Mouse (Mus musculus) testis, postnatal 10 days (tissue): ENCODE measurements around the gene Gfpt1.
"Not testable (repeated sequence)": the region's sequence is repeated elsewhere in the genome, so short reads cannot be mapped to it uniquely, and the experiment has no call there.

Experiments used
- DNase-seq: peaks from one replicate; pipeline ENCODE4 v3.0.0; 2021; ENCODE audit warnings: low spot score

Gfpt1 gene

DNA sequence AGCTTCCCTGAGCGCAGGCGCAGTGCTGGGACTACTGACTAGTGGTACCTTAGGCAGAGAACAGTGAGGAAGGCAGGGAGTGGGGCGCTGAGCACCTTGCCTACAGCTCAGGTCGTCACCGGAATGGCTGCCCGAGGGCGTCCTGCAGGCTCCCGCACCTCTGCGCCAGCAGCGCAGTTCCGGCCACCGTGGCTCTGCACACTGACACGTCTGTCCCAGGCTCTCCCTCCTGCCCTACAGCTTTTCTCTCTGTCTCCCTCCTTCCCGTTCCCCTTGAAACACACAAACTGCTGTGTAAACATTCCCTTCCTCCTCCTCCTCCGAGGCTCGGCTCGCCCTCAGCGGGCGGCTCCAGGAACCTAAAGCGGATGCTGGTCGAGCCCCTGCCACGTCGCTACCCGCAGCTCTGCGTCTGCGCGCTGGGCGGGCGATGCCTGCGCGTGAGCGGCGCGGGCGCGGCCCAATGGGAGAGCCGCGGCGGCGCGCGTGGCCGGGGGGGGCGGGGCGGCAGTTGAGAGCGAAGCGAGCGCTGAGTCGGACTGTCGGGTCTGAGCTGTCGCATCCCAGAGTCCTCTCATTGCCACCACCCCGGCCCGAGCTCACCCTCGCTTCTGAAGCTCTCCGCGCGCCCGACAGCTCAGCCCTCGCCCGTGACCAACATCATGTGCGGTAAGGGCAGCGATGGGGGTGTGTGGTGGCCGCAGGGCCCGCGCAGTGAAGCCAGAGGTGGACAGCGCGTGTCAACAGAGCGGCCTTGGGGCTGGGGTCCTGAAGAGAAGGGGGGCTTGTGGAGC, at the start of gene Gfpt1:
Gene Gfpt1 (plus strand): TSS at position 510 of the 794 bp plus-strand sequence.
- DNase-seq = peak; percentile 98

- DNase-seq = no peak
Measured at GRCm38 (mm10) chr6:86994254-86994653, 48.4 kb upstream of the Gfpt1 start.

DNA sequence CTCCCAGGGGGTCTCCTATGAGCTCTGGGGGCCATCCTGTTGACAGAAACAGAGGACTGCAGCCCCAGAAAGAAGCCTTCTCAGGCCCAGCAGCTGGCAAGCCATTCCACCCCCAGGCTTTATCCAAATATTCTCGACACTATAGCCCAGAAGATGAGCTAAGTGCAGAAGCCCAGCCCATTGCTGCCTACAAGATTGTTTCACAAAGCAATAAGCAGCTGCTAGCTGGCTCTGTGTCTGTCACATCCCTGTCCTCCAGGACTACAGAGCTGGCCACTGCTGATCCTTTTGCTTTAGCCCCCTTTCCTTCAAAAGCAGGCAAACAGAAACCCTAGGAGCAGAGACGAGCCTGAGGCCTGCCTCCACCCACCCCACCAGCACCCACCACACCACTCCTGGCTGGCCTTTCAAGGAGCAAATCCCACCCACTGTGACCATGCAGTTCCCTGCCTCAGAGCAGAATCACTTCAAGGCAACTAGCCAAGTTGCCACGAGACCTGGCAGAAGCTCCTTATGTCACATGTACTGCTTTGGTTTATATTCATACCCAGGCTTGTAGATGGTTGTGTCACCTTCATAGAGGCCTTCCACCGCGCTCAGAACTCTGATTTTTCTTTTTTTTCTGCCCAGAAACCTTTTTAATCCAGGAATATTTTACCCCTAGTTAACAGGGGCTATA, 45.9 kb upstream of the Gfpt1 start:
- DNase-seq = no peak

- no peak for DNase-seq
Measured at GRCm38 (mm10) chr6:86997360-86997759, 45.3 kb upstream of the Gfpt1 start.

- DNase-seq = no peak
Measured at GRCm38 (mm10) chr6:87001995-87002394, 40.7 kb upstream of the Gfpt1 start.

- DNase-seq = peak; percentile 92
Measured at GRCm38 (mm10) chr6:87002521-87003055, 40.1 kb upstream of the Gfpt1 start.

GRCm38 (mm10) chr6:87004099-87004498, 38.5 kb upstream of the Gfpt1 start:
- no peak for DNase-seq

DNA sequence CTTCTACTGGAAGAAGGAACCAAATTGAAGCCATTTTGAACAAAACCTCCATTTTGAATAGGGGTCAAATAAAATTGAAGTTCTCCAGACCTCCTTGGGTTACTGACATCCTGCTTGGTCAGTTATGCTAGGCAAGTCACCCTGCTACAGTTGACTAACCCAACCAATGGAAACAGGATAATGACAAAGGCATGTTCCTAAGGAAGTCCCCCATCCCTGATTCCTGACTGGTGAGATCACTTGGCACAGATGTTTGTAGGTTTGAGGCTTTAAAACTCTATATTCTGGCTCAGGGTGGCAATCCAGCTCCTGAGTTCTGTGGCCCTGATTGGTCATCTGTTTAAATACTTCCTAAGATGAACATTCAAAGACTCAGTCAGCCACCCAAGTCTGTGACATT, 37.1 kb upstream of the Gfpt1 start:
- DNase-seq = no peak

DNA sequence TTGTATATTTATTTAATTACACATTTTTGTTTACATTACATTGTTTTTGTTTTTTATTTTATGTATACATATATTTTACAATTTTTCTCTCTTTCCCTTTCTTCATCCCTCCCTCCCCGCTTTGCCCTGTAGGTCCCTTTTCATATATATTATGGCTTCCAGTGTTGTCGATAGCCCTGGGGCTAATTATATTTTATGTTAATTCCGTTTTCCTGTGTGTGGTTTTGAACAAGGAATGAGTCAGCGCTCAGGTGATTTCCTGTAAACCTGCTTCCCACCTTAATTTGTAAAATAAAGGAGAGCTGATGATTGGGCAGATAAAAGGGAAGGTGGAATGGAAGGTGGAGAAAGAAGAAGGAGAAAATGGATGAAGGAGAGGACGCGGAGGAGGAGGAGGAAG, 33.8 kb upstream of the Gfpt1 start, which contains the start of gene Nfu1:
Gene Nfu1 (plus strand): TSS at position 350 of the 400 bp plus-strand sequence.
- DNase-seq = no peak

DNA sequence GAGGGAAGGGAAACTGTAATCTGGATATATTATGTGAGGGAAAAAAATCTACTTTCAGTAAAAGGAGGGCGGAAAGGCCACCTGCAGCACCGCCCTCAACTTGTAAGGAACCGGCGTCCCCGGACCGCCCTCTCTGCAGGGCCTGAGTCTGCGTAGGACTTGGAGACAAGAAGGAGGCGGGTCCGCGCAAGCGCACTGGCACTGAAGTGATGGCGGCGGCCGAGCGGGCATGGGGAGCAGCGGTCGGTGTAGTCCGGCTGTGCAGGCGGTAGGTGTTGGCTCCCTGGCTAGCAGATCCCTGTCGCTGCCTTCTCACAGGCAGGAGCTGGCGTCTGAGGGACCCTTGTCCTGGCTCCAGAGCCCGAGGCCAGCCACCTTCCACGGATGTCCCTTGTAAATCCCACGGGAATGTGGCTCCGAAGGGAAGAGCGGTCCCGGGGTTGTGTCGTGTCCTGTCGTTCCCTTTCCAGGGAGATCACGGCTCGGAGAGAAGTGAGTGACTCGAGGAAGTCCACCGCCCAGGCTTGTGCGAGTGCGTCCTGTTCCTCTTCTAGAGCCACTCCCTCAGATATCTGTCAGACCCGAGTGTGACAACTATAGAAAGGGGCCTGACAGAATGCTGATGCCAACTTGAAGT, 32.8 kb upstream of the Gfpt1 start:
- DNase-seq = peak; percentile 97

DNA sequence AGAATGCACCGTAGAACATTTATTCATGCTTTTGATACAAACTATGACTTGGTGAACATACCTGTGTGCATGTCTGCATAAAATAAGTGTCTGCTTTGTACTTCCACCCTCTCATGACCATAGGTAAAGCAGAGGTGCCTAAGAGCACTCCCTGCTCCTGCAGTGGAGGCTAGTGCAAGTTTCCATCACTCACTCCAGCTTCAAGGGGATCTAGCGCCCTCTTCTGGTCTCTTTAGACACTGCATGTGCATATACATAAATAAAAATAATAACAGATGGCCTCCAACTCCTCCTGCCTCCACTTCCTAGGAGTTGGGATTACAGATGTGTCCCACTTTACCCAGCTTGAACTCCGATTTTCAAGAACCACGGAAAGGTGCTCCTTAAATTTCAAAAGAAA, 25.7 kb upstream of the Gfpt1 start:
- DNase-seq = peak; percentile 68

- DNase-seq = no peak
Measured at GRCm38 (mm10) chr6:87018874-87019273, 23.8 kb upstream of the Gfpt1 start.

DNA sequence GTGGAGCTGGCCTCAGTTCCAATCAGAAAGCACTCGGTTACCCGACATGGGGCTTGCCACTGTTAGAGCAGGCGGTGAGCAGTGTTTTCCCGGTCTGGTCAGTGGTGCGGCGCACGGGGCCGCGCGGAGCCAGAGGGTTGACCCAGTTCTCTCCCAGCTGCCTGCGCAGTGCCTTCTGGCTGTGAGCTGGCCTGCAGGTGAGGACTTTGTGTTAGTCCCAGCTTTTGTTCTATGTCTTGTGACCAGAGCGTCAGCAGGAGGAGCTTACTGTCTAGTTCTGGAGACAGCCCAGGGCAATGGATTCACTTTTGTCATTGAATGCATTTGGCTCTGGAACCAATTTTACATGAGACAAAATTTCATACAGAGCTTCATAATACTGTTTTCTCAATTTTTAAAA, 20.9 kb upstream of the Gfpt1 start:
- DNase-seq = no peak

DNA sequence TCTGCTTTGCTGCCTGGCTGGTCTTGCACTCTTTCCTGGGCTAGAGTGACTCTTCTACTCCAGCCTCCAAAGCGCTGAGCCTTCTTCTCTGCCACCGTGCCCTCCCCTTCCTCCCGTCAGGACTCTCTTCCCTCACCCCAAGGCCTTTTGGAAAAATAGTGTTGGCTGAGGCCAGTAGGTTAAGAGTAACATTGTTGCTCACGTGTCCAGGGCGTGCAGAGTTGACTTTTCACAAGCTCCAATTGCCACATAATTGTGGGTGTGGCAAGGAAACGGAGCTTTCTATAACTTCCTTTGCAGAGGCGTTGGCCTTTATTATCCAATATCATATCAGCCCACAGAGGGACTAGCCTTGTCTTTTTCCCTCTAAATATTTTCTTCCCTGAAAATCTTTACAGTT, 15.7 kb upstream of the Gfpt1 start:
- no peak for DNase-seq

- no peak for DNase-seq
Measured at GRCm38 (mm10) chr6:87028881-87029280, 13.8 kb upstream of the Gfpt1 start.

GRCm38 (mm10) chr6:87031310-87031709, 11.3 kb upstream of the Gfpt1 start:
- not testable (repeated sequence) for DNase-seq

DNA sequence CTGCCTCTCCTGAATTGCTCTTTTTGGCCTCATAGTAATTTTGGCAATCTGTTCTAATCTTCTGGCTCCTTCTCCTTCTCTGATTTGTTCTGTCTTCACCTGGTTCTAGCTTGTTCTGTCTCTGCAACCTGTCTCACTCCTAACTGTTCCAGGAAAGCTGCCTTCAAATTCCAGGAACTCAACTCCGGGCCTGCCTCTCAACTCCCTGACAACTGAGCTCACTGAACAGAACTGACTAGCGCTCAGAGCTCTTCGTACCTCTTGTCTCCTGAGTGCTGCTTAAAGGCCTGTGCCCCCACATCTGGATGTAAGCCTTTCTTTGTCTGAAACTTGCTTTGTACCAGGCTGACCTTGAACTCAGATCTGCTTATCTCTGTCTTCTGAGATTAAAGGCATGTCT, 10.2 kb upstream of the Gfpt1 start:
- DNase-seq = no peak

DNA sequence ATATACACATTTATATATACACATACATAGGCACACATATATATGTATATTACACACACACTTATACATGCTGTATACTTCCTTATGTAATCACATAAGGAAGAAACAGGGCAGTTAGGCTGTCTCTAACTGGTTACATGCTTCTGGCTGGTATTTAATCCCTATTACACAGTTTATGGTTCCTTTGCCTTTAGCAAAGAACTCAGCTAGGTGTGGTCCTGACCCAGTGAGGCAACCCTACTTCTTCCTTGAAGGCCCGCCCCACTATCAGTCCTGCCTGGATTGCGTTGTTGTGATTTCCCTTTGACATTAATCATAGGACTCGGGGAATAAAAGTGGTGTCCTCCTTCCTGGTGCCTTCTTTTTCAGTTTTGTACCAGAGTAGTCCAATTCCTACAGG, 8.3 kb upstream of the Gfpt1 start:
- no peak for DNase-seq

DNA sequence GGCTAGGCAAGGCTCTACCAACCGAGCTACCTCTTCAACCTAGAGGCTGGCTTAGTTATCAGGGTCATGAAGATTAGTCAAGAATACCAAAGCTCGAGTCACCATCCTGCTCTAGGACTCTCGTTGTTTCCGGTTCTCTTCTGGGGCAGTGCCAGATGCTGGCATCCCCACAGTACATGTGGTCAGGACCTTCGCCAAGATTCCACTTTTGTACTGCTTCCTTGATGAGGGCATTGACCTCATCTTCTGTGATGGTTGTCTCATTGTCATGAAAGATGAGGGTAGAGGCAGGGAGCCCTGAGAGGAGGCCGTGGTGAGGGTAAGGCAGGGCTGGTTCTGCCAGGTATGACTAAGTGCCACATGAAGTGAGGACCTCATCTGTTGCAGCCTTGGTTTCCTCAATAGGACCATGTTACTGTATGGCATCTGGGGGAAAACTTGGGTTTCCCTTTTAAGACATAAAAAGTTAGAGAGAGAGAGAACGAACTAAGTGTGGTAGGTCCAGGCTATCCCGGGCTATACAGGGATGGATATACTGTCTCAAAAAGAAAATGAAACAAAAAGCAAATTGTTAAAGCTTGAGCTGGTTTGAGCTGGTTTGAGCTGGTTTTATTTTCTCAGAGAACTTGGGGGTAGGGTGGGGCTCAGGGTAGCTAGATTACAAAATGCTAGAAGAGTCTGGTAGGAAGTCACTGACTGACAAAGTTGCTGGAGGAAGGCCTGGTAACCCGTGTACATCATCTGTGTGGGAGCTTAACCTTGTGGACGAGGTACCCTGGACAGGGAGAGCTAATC, 4.6 kb upstream of the Gfpt1 start:
- DNase-seq = no peak

DNA sequence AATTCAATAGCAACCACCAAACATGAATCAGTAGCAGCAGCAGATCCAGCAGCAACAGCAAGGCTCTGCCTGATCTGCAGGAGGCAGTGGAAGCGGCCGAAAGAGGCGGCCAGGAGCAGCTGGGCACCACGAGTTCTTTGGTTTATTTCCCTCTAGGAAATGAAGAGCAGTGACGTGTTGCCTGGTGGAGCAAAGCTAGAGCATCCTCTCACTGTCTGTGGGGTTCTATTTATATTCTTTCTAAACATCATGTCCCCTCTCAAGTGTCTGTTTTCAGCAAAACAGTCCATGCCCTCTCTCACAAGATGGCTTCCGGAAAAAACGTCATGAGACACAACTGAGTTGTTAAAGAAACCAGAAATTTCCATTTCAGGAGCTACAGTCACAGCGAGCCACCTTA, 3.5 kb upstream of the Gfpt1 start:
- no peak for DNase-seq

DNA sequence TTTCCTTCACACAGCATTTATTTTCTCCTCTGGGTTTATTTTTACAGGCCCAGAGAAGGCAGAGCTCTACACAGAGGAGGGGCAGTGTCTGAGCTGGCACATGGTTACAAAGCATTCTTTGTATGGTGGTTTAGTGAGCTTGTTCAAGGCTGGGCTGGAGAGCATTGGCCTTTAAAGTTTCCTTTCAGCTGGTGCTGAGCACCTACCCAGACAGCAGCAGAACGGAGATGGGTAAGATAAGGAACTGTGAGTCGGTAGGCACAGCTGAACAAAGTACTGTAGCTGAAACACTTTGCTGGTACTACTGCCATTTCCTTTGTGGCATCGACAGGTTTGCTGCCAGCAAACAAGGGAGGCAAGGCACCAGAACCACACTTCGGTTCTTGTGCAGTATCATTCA, 1.7 kb upstream of the Gfpt1 start:
- DNase-seq = no peak

GRCm38 (mm10) chr6:87041431-87041830, 1.2 kb upstream of the Gfpt1 start:
- no peak for DNase-seq
